Mouse (Mus musculus): ENCODE measurements around the gene Gpr156. TPM values are rescaled to one million over a fixed set of nuclear protein-coding genes. Genes with fewer than 3 reads are reported as not detected.

Gene Gpr156
- polyA plus RNA-seq (2017; shearing (Covaris generic)): not detected

DNA sequence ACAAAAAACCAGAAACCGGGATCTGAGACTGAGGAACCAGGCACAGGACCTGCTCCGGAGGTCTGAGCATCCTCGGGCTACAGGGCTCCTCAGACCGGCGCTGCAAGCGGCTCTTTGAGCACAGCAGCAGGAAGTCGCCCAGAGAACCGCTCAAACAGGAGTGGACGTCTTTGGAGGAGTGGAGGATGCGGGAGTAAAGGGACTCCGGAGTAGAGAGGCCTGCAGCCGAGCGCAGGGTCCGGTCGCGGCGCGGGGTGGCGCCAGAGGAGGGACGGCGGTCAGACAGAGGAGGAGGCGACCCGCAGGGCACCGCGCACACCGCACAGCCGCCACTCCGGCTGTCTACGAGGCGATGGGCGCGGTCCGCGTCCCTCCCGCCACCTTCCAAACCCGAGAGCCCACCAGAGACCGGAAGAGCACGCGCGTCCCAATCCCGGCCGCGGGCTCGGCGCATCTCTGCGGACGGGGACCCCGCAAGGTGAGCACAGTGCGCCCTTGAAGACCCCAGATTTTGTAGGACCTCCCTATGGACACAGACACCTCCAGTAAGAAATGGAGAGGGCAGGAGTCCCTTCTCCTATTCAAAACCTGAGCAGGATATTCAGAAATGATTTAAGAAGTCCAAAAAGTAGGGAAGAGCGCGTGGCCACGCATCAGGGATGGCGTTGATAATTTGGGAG is at the start of gene Gpr156:
Gpr156 (plus strand) TSS at position 359 of the 680 bp plus-strand sequence.

DNA sequence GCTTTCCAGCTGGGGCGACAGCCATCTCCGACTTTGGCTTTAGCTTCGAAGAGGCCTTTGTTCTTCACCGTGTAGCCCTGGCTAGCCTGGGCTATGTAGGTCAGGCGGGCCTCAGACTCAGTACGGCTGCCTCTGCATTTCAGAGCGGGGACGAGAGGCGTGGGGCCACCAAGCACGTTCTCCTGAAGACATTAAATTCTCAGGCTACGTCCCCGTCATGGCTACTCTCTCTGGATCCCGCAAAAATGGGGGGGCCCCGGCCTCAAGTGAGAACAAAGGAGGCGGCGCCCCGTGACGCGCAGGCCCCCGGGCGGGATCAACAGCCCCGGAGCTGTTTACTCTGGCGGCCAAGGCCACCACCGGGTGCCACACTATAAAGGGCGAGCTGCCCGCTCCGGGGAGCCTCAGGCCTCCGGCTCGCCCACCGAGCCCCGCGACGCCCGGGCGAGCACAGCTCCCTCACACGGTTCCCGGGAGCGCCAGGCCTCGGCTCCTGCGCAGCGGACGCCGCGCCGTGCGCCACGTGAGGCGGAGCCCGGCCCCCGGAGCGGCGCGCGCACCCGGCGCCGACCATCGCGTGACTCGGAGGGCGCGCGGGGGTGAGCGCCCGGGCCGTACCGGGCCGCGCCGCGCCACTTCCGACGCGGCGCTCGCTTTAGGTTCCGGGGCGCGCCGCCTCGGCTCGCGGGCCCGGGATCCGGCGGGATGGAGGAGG is 48.3 kb upstream of the Gpr156 start, which contains the start of gene Lrrc58:
Lrrc58 (plus strand) TSS at position 599 of the 715 bp plus-strand sequence.

Other genes starting within 250 kb of the Gpr156 start
- gene Fstl1, start 139.6 kb upstream of the Gpr156 start, polyA plus RNA-seq (2017; shearing (Covaris generic)): not detected
- not detected for gene Gm36028, start 55.4 kb upstream of the Gpr156 start, polyA plus RNA-seq (2017; shearing (Covaris generic))
- gene Lrrc58, start 48.1 kb upstream of the Gpr156 start, polyA plus RNA-seq (2017; shearing (Covaris generic)): 9.5 TPM
- 8.9 TPM for gene Gsk3b, start 172.5 kb downstream of the Gpr156 start, polyA plus RNA-seq (2017; shearing (Covaris generic))

Data from activated CD4-positive, CD25-positive, alpha-beta regulatory T cell, adult 9 weeks (primary cell).